ENCODE assay signal across 14 mouse cellular contexts in the genomic region with DNA sequence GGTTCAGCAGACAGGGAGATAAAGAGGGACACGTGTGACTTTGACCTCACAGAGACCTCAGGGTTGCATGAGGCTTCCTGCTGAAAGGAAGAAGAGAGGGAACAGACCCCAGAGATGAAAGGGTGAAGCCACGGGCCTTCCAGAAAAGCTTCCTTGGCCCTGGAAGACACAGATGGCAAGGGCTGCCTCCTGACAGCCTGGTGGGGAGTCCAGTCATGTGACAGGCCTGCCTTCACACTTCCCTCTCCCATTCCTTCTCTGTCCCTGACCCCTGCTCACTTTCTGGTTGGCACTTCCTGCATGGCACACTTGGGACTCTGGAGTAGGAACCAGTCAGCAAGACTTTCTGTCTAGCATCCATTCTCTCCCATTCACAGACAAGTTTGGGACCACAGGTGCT.
"Had no signal": no experiment of that assay in that cellular context is flagged by ENCODE, and none has a peak within 500 bp of the region (broad histone marks: within the 10 kb centered on the region; RNA-seq: fewer than 3 reads in every experiment).

No protein-coding gene starts in this region.

- DNase-seq: layer of hippocampus, postnatal 36 days; lung, adult 18-20 months; lung, postnatal 36 days; midbrain, embryonic 14.5 days; right cerebral cortex, postnatal 4 days; spleen, adult 18-20 months; thymus, adult 18-20 months; thymus, postnatal 25 days had no signal

- H3K27ac ChIP-seq: kidney, embryonic 15.5 days; limb, embryonic 13.5 days; liver, embryonic 14.5 days; midbrain, embryonic 10.5 days; neural tube, embryonic 15.5 days had no signal

- H3K27me3 ChIP-seq: kidney, embryonic 15.5 days; neural tube, embryonic 15.5 days had no signal

- H3K4me3 ChIP-seq: kidney, embryonic 15.5 days; limb, embryonic 13.5 days; midbrain, embryonic 10.5 days; myocyte; neural tube, embryonic 15.5 days had no signal

- H3K36me3 ChIP-seq: kidney, embryonic 15.5 days; limb, embryonic 13.5 days; midbrain, embryonic 10.5 days; neural tube, embryonic 15.5 days had no signal

- H3K4me1 ChIP-seq: limb, embryonic 13.5 days had no signal
